Mouse (Mus musculus) retina, postnatal 1 day (tissue): ENCODE data around the gene Ubc.

Source experiments
- DNase-seq: peaks from one replicate; pipeline ENCODE4 v3.0.0-alpha.2; 2012

Ubc gene

DNA sequence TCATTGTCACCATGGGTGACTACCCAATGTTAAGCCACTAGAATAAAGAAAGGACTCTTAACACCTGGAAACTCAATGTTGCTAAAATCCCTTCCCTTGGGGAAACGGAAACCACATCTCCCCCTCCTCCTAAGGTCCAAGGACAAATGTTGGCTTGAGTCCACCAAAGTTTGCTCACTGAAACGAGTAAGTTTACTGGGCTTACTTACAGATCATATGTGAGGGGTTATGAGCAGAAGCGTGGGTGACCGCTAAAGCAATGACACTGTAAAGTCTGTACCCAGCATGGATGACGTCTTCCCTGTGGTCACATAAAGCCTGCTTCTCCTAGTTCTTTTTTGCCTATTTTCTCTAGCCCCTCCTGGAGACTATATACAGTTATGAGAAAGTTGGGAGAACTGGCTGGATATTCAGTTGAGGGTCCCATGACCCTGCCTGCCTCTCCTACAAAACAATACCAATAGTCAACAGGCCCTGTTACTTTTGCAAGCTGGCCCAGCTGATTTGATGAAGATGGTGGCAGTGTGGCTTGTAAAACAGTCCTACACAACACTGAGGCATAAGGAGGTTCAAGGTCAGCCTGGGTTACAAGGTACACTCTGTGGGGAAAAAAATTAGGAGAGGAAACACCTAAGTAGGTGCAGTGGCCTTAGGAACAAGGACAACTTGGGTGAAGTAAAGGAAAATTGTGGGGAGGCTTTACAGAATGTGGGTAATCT lies 7.9 kb downstream of the Ubc start:
- no peak for DNase-seq

DNA sequence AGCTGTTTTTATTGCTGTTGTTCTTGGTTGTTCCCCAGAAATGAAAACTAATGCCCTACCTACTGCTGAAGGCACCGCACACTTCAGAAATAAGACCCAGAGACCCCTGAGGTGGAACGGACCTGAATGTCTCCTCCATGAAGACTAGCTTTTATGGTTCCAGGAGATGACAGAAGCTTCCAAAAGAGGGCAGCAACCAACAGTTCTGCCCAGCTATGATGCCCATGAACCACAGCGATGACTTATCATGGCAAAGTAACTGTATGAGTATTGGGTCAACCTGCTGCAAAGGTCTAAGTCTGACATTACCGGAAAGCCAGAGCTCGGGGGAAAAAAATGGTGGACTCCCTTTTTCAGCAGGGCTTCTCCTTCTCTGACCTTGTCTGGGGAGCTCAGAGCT lies 11.1 kb downstream of the Ubc start:
- DNase-seq, result no peak

DNA sequence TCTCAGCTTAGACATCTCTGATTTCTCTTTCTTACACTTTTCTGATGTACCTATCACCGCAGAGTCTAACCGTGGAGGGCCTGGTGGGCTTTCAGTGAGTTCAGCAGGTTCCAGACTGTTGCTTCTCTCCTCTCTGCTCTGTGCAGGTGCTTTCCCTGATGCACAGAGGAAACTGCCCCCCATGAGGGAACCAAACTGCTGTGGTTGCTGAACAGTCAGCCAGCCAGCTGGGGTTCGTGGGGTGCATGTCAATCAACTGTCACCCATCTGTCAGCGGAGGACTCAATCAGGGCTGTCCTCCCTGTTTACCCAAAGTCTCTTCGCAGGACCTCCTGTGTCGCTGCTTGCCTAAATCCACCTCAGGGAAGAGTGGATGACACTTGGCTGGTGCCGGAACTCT lies 12.8 kb downstream of the Ubc start:
- DNase-seq, result no peak

DNA sequence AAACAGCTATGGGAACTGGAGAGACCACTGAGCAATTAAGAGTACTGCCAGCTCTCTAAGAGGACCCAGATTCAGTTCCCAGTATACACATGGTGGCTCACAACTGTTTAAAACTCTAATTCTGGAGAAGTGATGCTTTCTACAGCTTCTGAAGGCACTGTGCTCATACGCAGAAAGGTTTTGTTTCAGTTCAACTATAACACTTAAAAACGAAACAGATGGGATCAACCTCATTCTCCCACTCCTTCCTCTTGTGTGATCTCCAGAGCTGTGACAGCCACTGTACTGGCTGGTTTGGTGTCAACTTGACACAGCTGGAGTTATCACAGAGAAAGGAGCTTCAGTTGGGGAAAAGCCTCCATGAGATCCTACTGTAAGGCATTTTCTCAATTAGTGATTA lies 14.1 kb downstream of the Ubc start:
- no peak for DNase-seq

DNA sequence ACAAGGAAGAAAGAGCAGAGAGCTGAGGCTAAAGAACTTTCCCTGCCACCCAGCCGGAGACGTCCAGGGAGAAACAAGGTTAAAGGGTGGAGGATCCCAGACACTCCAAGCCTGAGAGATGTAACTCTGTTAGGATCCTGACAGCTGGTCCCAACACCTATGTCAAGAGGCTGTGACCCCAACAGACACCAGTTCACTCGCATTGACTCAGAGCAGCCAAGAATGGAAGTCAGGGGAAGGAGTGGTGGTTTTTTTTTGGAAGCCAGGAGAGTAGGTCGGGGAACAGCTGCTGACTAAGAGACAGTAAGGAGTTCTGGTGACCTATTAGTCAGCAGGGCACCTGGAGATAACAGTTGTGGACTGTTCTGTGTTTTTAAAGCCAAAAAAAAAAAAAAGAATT lies 18.0 kb downstream of the Ubc start:
- DNase-seq, result no peak

DNA sequence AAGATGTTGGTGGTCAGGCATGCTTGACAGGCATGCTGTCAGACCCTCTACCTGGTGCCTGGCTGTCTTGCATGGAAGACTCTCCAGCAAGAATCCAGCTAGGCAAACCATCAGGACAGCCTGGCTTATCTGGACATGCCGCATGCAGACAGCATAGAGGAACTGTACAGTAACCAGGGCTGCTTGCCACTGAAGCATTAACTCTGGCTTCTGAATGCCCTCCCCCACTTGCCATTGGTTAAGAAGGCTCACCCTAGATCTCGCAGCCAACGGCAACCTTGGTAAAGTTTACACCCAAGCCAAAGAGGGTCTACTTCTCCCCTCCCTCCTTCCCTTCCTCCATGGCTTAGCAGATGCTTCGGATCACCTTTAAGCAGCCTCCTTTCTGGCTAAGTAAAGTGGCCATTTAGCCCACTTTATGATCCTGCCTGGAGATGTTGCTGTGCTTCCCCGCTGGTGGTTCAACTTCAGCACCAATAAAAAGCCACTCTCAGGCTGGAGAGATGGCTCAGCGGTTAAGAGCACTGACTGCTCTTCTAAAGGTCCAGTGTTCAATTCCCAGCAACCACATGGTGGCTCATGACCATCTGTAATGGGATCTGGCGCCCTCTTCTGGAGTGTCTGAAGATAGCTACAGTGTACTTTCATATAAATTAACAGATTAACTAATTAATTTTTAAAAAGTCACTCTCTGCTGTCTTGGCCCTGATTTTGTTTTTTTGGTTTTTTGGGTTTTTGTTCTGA lies 18.9 kb downstream of the Ubc start:
- DNase-seq, result no peak

DNA sequence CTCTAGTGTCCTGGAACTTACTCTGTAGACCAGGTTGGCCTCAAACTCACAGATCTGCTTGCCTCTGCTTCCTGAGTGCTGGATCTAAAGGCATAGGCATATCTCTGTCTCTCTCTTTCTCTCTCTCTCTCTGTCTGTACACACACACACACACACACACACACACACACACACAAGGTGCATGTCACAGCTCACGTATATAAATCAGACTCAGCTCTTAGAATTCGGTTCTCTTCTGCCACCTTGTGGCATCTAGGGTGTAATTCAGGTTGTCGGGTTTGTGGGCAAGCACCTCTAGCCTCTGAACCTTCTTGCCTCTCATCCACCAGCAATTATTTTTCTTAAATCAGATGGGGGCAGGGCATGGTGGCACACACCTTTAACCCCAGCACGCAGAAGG lies 21.4 kb downstream of the Ubc start:
- peak; percentile 89 for DNase-seq

DNA sequence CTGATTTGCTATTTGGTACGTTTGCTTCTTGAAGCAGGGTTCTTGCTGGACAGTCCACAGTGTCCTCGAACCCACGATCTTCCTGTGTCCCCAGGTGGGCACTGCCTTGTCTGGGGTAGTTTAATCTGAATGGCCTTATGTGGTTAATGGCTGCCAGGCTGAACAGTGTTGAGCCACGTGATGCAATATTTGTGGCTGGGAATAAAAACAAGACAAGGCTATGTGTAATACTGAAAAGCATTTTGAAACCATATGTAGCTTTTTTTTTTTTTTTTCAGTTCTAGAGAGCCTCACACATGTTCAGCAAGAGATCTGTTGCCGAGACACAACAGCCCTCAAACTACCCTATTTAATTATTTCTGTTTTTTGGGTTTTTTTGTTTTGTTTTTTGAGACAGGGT lies 21.8 kb downstream of the Ubc start:
- no peak for DNase-seq

DNA sequence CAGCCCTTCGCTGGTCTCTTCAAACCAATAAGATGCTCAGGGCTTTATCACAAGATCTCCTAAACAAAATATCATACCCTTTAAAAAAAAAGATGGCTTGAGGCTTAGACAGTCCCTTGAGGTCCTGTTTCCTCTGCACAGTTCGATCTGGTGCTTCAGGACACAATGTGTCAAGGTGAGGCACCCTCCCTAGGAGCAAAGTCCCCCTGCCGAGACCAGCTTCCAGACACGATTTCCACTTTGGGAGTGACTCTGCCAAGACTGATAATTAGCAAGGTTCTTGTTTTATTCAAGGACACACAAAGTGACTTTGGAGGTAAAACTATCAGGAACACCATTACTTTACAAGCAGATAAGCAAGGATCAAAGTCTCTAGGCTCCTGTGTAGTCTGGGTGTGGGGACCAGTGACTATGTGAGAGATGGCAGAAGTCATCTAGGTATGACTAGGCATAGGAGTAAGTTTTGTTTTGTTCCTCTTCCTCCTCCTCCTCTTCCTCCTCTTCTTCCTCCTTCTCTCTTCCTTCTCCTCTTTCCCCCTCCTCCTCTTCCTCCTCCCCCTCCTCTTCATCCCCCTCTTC lies 25.1 kb downstream of the Ubc start:
- no peak for DNase-seq

DNA sequence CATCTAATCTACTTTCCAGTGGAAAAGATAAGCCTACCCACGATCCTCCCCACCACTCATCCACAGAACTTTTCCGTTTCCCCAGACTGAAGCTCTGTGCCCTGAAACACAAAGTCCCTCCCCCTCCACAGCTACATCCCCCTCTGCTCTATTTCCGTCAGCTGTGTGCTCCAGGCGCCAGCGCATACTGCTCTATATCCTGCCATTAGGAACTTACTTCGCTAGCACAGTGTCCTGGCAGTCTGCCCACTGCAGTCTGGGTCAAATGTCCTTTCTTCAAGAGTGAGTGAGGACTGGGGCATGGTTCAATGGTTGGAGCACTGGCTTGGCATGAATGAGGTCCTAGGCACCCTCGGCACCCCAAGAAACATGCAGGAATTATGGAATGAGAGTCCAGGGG lies 26.1 kb downstream of the Ubc start:
- DNase-seq, result peak; percentile 65

DNA sequence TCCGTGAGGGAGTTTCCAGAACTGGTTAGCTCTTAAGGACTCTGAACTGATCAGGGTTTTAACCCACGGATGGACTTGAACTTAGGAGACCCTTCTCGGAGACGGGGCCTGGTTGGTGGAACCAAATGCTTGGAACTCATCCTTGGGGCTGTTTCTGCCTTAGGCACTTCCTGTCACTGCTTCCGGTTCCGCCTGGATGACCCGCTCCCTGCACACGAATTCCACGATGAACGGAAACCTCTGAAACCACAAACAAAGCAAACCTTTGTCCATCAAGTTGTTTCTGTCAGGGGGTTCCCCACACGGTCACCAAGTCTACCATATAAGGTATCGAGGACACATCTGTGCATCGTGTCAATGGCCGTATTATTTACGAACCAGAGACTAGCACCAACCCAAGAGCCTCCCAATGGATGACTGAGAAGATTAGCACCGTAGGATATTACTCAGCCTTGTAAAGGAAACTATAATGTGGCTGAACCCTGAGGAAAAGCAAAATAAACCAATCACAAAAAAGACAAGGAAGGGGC lies 29.0 kb downstream of the Ubc start:
- peak; percentile 76 for DNase-seq

DNA sequence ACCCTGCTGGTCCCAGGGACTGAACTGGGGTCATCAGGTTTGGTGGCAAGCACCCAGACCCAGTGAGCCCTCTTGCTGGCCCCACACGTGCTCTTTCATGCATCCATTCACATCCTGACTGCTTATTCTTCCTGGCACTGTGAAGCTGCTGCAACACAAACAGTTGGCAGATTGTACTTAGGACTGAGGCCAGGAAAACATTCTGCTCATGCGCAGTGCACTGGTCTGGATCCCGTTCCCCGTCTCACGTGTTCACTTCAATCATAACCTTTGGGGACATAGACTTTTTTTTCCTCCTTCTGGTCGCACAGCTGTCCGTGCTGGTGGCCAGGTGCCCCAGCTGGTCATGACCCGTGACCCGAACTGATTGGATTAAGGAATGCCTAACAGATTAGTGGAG lies 29.4 kb downstream of the Ubc start:
- DNase-seq, result peak; percentile 82

DNA sequence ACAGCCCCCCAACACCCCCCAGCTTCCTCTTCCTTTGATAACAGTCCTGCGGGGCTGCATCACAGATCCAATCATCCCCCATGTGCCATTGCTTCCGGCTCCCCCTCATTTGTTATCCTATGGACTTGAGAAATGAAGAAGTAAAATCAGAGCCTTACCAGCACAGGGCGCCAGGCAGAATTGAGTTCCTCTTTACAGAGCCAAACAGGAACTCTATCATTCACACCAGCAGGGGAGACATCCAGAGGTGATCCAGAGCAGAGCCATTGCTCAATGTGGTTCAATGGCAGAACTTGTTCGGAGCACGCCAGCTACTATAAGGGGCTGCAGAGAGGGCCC lies 31.8 kb downstream of the Ubc start:
- DNase-seq, result no peak

DNA sequence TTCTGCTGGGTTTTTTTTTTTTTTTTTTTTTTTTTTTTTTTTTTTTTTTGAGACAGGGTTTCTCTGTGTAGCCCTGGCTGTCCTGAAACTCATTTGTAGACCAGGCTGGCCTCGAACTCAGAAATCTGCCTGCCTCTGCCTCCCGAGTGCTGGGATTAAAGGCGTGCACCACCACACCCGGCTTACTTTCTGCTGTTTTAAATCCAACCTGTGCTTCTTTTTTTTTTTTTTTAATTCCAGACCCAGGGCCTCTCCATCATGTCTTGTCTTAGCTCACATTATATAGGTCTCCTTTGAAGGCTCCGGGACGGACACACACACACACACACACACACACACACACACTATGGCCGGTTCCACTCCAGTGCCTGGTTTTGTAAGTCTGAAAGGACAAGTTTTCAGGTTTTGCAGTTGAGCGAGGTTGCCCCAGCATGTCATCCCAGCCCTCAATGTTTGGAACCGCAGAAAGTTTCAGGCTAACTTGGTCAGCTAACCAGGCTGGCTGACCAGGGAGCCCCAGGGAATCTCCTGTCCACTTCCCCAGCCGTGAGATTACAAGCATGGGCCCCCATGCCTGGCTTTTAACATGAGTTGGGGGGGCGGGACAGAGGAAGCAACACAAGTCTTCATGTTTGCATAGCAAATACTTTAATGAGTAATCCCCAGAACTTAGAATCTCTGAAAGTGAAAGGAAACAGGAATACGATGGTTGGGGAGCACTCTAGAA lies 32.3 kb downstream of the Ubc start:
- no peak for DNase-seq

DNA sequence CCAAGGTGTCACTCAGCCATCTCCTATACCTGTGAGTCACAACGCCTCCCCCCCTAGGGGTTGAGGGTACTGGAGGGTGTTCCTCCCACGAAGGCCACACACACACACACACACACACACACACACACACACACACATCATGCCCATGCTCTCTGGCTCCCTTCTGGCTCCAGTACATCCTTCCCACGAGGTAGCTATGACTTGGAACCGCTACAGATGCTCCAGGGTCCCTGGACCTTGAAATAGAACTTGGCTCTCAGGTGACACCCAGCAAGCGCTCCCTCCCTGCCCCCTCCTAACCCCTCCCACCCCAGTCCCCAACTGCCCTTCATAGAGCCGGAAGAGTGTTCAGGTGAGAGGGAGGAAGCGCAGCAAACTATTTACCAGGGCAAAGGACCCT lies 34.4 kb downstream of the Ubc start:
- no peak for DNase-seq

DNA sequence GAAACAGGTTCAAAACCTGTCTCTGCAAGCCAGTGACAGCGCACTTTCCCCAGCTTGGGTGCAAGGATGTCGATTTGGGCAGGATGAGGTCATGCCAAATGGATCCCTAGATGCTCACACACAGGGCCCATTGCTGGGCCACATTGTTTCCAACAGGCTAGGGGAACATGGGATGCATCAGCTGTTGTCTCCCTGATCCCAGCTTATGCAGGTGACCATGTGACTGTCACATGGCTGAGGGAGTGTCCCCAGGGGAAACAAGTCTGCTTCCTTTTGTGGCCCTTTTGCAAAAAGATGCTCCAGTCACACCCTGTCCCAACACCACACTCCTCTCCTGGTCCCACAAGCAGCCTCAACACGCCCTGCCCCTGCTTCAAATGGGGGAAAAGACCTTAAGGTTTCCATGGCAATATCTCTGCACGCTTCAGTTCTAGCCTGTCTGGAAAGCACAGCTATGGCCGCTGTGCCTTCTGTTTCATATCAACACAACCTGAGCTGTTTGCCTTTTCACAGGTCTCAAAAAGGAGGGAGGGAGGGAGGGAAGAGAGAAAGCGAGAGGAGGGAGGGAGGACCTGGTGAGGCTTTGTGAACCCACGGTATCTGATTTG lies 35.0 kb downstream of the Ubc start:
- peak; percentile 40 for DNase-seq

DNA sequence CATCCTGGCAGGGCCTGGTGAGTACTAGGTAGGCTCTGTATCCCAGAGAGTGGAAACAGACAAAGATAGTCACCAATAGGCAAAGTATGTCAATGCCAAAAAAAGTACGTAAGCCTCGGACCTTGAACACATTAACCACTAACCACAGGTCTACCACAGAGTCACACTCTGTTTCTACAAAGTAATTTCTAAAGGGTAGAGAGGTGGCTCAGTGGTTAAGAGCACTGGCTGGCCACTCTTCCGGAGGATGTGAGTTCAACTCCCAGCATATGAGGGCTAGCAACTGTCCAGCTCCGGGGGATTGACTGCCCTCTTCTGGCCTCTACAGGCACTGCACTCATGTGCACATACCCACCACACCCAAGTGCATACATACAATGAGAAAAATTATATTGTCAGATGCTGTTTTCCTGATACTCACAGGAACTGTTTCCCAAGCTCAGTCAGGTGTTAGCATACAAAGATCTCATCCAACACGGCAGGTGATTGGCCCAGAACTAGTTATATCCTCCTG lies 37.2 kb downstream of the Ubc start:
- no peak for DNase-seq

DNA sequence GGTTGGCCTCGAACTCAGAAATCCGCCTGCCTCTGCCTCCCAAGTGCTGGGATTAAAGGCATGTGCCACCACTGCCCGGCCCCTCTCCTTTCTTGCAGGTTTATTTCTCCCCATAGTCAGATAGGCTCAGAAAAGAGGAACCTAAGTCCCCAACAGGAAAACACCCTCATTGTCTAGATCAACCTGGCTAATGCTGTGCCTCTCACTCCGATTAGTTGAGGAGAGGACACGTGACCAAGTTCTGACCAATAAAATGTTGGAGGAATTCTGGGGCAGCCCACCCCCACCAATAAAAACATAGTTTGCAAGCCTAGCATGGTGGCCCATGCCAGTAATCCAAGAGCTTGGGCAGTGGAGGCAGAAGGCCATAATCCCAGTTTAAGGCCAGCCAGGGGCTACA lies 38.1 kb downstream of the Ubc start:
- DNase-seq, result no peak

DNA sequence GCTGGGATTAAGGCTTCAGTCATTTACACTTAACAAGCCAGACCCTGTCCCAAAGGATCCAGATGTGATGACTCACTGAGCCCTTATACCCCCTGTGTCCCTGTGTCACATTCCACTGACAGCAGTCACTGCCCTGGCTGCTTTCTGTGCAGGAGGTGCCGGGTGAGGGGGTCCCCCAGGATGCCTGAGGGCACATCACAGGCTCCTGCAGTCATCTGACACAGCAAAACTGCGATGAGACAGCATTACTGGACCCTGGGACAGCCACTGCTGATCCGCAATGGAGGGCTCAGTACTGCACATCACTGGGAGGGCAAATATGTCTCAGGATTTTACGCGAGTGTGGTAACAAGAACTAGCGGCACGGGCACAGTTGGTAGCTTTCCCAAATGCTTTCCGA lies 38.9 kb downstream of the Ubc start:
- DNase-seq, result peak; percentile 32

DNA sequence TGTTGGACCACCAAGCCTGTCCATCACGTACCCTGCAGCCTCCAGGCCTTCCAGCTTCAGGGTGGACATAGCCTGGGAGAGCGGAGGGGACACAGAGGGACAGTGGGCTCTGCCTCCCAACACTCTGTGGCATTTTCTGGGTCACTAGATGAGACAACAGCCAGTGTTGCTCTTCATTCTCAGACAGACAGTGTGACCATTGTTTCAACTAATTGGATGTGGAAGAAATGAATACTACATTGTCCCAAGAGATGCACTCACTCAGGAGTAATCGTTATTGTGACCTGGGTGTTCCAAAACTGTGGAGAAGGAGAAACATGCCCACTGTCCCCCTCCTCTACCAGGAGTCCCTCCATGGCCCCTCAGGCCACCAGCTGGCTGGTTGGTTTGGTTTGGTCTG lies 40.6 kb downstream of the Ubc start:
- DNase-seq, result peak; percentile 98

DNA sequence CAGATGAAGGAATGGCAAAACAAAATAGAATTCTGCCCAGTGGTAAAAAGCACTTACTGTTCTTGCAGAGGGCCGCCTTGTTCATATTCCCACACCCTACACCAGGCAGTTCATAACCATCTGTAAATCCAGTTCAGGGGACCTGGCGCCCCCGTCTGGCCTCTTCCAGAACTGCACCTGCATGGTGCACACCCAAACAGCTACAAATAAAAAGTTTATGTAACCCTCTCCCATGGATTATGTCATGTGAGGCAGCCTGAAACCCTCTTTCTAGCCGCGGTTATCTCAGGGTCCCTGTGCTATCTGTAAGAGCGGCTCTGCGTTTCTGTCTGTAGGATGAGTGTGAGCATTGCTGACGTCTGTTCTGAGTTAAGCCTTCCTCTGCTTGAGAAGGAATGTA lies 41.5 kb downstream of the Ubc start:
- DNase-seq, result peak; percentile 72

DNA sequence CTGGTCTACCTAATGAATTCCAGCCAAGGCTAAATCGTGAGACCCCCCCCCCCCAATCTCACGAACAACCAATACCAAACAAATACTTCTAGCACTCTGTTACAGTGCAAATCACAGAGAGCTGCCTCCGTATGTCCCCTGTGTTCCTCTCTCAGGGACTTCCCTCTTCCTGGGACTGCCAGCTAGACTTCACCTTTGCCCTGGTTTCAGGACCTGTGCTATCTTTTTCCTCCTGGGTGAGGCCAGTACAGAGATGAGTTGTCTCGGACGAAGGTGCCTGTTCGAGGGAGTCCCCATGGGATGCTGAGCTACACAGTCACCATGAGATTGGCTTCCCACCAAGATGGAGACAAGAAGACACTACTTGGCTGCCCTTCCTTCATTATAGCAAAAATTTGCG lies 41.9 kb downstream of the Ubc start:
- no peak for DNase-seq

DNA sequence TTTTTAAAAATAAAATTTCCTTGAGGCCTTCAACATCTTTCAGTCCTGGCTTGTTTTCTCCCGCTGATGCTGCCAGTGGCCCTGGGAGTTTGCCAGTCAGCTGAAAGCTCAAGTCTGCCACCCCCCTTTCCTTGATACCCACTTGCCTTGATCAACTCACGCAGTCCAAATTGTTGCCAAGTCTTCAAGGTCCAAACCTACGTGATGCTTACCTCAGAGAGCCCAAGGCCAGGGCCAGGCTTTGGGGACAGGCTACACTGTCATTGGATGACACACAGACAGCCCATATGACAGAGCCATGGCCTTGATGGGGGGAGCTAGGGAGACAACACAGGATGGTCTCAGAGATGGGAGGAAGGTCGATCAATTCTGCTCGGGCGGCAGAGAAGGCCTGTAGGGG lies 45.7 kb downstream of the Ubc start:
- DNase-seq, result no peak
